Mouse (Mus musculus) CH12.LX (cell line): ENCODE results near the gene Fbl.

ENCODE experiments used
- EP300 ChIP-seq: IDR thresholded peaks from 2 replicates; pipeline ENCODE4 v1.6.1; 2011; ENCODE audit warnings: low read length, improper control_type of control experiment
- RAD21 ChIP-seq: IDR thresholded peaks from 2 replicates; pipeline ENCODE4 v1.6.1; 2011; ENCODE audit warnings: low read depth, mild to moderate bottlenecking, low read length, improper control_type of control experiment, moderate library complexity
- SIN3A ChIP-seq: IDR thresholded peaks from 2 replicates; pipeline ENCODE4 v1.6.1; 2012; ENCODE audit warnings: low read length, improper control_type of control experiment, inconsistent platforms
- ZMIZ1 ChIP-seq: IDR thresholded peaks from 2 replicates; pipeline ENCODE4 v1.6.1; 2012; ENCODE audit warnings: low read depth, mild to moderate bottlenecking, inconsistent platforms, low read length, improper control_type of control experiment

DNA sequence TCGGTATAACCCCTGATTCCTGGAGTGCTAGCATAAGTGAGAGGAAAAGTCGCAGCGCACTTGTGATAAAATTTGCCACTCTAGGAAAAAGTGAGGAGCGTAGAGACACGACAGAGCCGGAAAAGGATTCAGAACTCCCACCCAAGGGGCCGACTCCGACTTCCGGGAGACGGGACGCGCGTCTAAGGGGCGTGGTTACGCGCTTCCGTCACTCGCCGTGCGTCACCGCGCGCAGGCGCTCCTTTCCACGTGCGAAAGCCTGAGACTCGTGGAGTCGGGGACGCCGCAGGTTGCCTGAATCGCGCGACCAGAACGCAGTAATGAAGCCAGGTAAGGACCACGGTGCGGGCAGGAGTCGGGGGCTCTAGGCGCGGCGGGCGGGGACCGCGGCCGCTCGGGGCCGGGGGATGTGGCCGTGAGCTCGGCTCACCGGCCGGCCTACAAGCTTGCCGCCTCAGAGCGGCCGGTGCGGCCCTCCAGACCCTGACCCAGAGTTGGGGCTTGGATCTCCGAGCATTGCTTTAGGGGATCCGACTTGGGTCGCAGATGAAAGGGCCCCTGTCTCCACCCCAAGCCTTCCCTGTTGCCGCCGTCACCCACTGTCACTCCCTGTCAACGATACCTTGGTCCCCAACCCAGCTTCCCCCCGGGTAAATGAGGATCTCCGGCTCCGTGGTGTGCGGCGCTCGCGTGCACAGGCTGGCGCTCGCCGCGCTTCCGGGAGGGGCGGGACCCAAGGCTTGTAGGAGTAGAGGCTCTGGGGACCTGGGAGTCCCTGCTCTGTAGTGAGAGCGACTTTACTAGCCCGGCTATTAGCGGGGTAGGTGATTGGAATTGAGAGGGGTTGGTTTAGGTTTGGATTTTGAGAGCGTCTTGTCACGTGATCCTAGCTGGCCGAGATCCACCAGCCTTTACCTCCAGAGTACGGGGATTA lies at the start of gene Fbl:
- TF ChIP-seq EP300 (no peak), ZMIZ1 (peak; percentile 79; the same call in 1 of the 2 replicates), SIN3A (peak; percentile 97), RAD21 (no peak)
